Mouse (Mus musculus): ENCODE measurements around the gene Ccdc40. TPM values are rescaled to one million over a fixed set of nuclear protein-coding genes. Genes with fewer than 3 reads are reported as not detected.
"Not testable (repeated sequence)": the region's sequence is repeated elsewhere in the genome, so short reads cannot be mapped to it uniquely, and the experiment has no call there.

The Ccdc40 gene
- total RNA-seq, 2 experiments from 2014 or later: not detected

- peak; percentile 50 to 72 for DNase-seq
- intact Hi-C loops (cut with DNase I): loop anchor here (2.0 kb wide), 1 partner anchor 20 kb away; no protein-coding TSS in a partner anchor
Measured at GRCm38 (mm10) chr11:119228846-119229626, 664 bp downstream of the Ccdc40 start.

GRCm38 (mm10) chr11:119234770-119235169, 6.4 kb downstream of the Ccdc40 start:
- no peak for DNase-seq
- intact Hi-C loops (cut with DNase I): no loop called here

- intact Hi-C loops (cut with DNase I): no loop called here
Measured at GRCm38 (mm10) chr11:119235596-119235995, 7.2 kb downstream of the Ccdc40 start.

GRCm38 (mm10) chr11:119236354-119236753, 8.0 kb downstream of the Ccdc40 start:
- DNase-seq: no peak
- intact Hi-C loops (cut with DNase I): no loop called here

More at GRCm38 (mm10) chr11:119235596-119235995, 7.2 kb downstream of the Ccdc40 start:
- no peak for DNase-seq

GRCm38 (mm10) chr11:119237007-119237406, 8.6 kb downstream of the Ccdc40 start:
- intact Hi-C loops (cut with DNase I): no loop called here
- DNase-seq: no peak

GRCm38 (mm10) chr11:119237568-119238304, 9.4 kb downstream of the Ccdc40 start:
- intact Hi-C loops (cut with DNase I): no loop called here
- DNase-seq: no peak

GRCm38 (mm10) chr11:119238305-119238721, 9.9 kb downstream of the Ccdc40 start:
- DNase-seq: no peak
- intact Hi-C loops (cut with DNase I): no loop called here

- DNase-seq: no peak
- intact Hi-C loops (cut with DNase I): no loop called here
Measured at GRCm38 (mm10) chr11:119239480-119239879, 11.1 kb downstream of the Ccdc40 start.

GRCm38 (mm10) chr11:119245543-119245942, 17.2 kb downstream of the Ccdc40 start:
- intact Hi-C loops (cut with DNase I); DNase-seq: not testable (repeated sequence)

GRCm38 (mm10) chr11:119249011-119249410, 20.6 kb downstream of the Ccdc40 start:
- intact Hi-C loops (cut with DNase I): no loop called here
- peak in 1 of 2 experiments; percentile 60 for DNase-seq

GRCm38 (mm10) chr11:119250998-119251397, 22.6 kb downstream of the Ccdc40 start:
- no peak for DNase-seq
- intact Hi-C loops (cut with DNase I): no loop called here

GRCm38 (mm10) chr11:119252854-119253541, 24.6 kb downstream of the Ccdc40 start:
- intact Hi-C loops (cut with DNase I): loop anchor here (2.0 kb wide), 1 partner anchor 50 kb away; no protein-coding TSS in a partner anchor
- no peak for DNase-seq

- intact Hi-C loops (cut with DNase I); DNase-seq: not testable (repeated sequence)
Measured at GRCm38 (mm10) chr11:119256557-119256956, 28.2 kb downstream of the Ccdc40 start.

- no peak for DNase-seq
- intact Hi-C loops (cut with DNase I): no loop called here
Measured at GRCm38 (mm10) chr11:119258216-119258571, 29.8 kb downstream of the Ccdc40 start.

- peak; percentile 54 to 57 for DNase-seq
- intact Hi-C loops (cut with DNase I): no loop called here
Measured at GRCm38 (mm10) chr11:119258572-119259322, 30.4 kb downstream of the Ccdc40 start.

GRCm38 (mm10) chr11:119259977-119260376, 31.6 kb downstream of the Ccdc40 start:
- intact Hi-C loops (cut with DNase I): no loop called here
- DNase-seq: no peak

GRCm38 (mm10) chr11:119264413-119264812, 36.0 kb downstream of the Ccdc40 start:
- no peak for DNase-seq
- intact Hi-C loops (cut with DNase I): no loop called here

- intact Hi-C loops (cut with DNase I): no loop called here
- DNase-seq: no peak
Measured at GRCm38 (mm10) chr11:119265811-119266210, 37.4 kb downstream of the Ccdc40 start.

- intact Hi-C loops (cut with DNase I): no loop called here
- no peak for DNase-seq
Measured at GRCm38 (mm10) chr11:119267241-119267674, 38.9 kb downstream of the Ccdc40 start.

Measured in gastrocnemius, postnatal 36 days (tissue).